Mouse (Mus musculus): ENCODE data around the gene Tmem221. TPM values are rescaled to one million over a fixed set of nuclear protein-coding genes. Genes with fewer than 3 reads are reported as not detected.

The Tmem221 gene
- polyA plus RNA-seq (2014; fragmentation: Illumina TruSeq; extraction: RNeasy Lipid Tissue Mini Kit (QIAGEN cat#74804); ENCODE audit: low read depth, low replicate concordance), result 2.3 TPM

GRCm38 (mm10) chr8:71558071-71558957, at the start of gene Tmem221:
TSS of gene Tmem221 (minus strand) at chr8:71558871.

GRCm38 (mm10) chr8:71597451-71597850, 38.8 kb upstream of the Tmem221 start, which contains the start of gene Fam129c:
TSS of gene Fam129c (plus strand) at chr8:71597648.

GRCm38 (mm10) chr8:71591471-71592373, 33.1 kb upstream of the Tmem221 start, which contains the start of gene Pgls:
TSS of gene Pgls (plus strand) at chr8:71592176.

GRCm38 (mm10) chr8:71568387-71568937, 9.8 kb upstream of the Tmem221 start, which contains the start of gene Slc27a1:
TSS of gene Slc27a1 (plus strand) at chr8:71568882.

GRCm38 (mm10) chr8:71566501-71566900, 7.8 kb upstream of the Tmem221 start, which contains the start of gene Nxnl1:
TSS of gene Nxnl1 (minus strand) at chr8:71566601.

GRCm38 (mm10) chr8:71542632-71543343, 15.9 kb downstream of the Tmem221 start, which contains the start of gene Mvb12a:
TSS of gene Mvb12a (plus strand) at chr8:71542922.

GRCm38 (mm10) chr8:71537028-71537867, 21.4 kb downstream of the Tmem221 start, which contains the start of gene Bst2:
TSS of gene Bst2 (minus strand) at chr8:71537456.

GRCm38 (mm10) chr8:71525226-71526050, 33.2 kb downstream of the Tmem221 start, which contains the start of gene Ccdc194:
TSS of gene Ccdc194 (minus strand) at chr8:71525711.

GRCm38 (mm10) chr8:71511644-71512043, 47.0 kb downstream of the Tmem221 start, which contains the start of gene Plvap:
TSS of gene Plvap (minus strand) at chr8:71511752.

Other genes with a start within 250 kb of the Tmem221 start
- gene Use1, start 192.0 kb downstream of the Tmem221 start, polyA plus RNA-seq (2014; fragmentation: Illumina TruSeq; extraction: RNeasy Lipid Tissue Mini Kit (QIAGEN cat#74804); ENCODE audit: low read depth, low replicate concordance), result 2.1 TPM
- gene Ocel1, start 187.6 kb downstream of the Tmem221 start, polyA plus RNA-seq (2014; fragmentation: Illumina TruSeq; extraction: RNeasy Lipid Tissue Mini Kit (QIAGEN cat#74804); ENCODE audit: low read depth, low replicate concordance), result 2.1 TPM
- gene Nr2f6, start 176.9 kb downstream of the Tmem221 start, polyA plus RNA-seq (2014; fragmentation: Illumina TruSeq; extraction: RNeasy Lipid Tissue Mini Kit (QIAGEN cat#74804); ENCODE audit: low read depth, low replicate concordance), result 2.5 TPM
- 0.89 TPM for gene Ushbp1, start 163.1 kb downstream of the Tmem221 start, polyA plus RNA-seq (2014; fragmentation: Illumina TruSeq; extraction: RNeasy Lipid Tissue Mini Kit (QIAGEN cat#74804); ENCODE audit: low read depth, low replicate concordance)
- 17.8 TPM for gene Babam1, start 162.0 kb downstream of the Tmem221 start, polyA plus RNA-seq (2014; fragmentation: Illumina TruSeq; extraction: RNeasy Lipid Tissue Mini Kit (QIAGEN cat#74804); ENCODE audit: low read depth, low replicate concordance)
- not detected for gene Ankle1, start 152.9 kb downstream of the Tmem221 start, polyA plus RNA-seq (2014; fragmentation: Illumina TruSeq; extraction: RNeasy Lipid Tissue Mini Kit (QIAGEN cat#74804); ENCODE audit: low read depth, low replicate concordance)
- 0.77 TPM for gene Abhd8, start 95.2 kb downstream of the Tmem221 start, polyA plus RNA-seq (2014; fragmentation: Illumina TruSeq; extraction: RNeasy Lipid Tissue Mini Kit (QIAGEN cat#74804); ENCODE audit: low read depth, low replicate concordance)
- 16.9 TPM for gene Mrpl34, start 93.9 kb downstream of the Tmem221 start, polyA plus RNA-seq (2014; fragmentation: Illumina TruSeq; extraction: RNeasy Lipid Tissue Mini Kit (QIAGEN cat#74804); ENCODE audit: low read depth, low replicate concordance)
- gene Dda1, start 89.7 kb downstream of the Tmem221 start, polyA plus RNA-seq (2014; fragmentation: Illumina TruSeq; extraction: RNeasy Lipid Tissue Mini Kit (QIAGEN cat#74804); ENCODE audit: low read depth, low replicate concordance), result 1.3 TPM
- gene Ano8, start 72.9 kb downstream of the Tmem221 start, polyA plus RNA-seq (2014; fragmentation: Illumina TruSeq; extraction: RNeasy Lipid Tissue Mini Kit (QIAGEN cat#74804); ENCODE audit: low read depth, low replicate concordance), result 0.85 TPM
- 1.4 TPM for gene Gtpbp3, start 70.8 kb downstream of the Tmem221 start, polyA plus RNA-seq (2014; fragmentation: Illumina TruSeq; extraction: RNeasy Lipid Tissue Mini Kit (QIAGEN cat#74804); ENCODE audit: low read depth, low replicate concordance)
- 6.2 TPM for gene Plvap, start 47.1 kb downstream of the Tmem221 start, polyA plus RNA-seq (2014; fragmentation: Illumina TruSeq; extraction: RNeasy Lipid Tissue Mini Kit (QIAGEN cat#74804); ENCODE audit: low read depth, low replicate concordance)
- gene Ccdc194, start 33.2 kb downstream of the Tmem221 start, polyA plus RNA-seq (2014; fragmentation: Illumina TruSeq; extraction: RNeasy Lipid Tissue Mini Kit (QIAGEN cat#74804); ENCODE audit: low read depth, low replicate concordance), result not detected
- 2.2 TPM for gene Bst2, start 21.4 kb downstream of the Tmem221 start, polyA plus RNA-seq (2014; fragmentation: Illumina TruSeq; extraction: RNeasy Lipid Tissue Mini Kit (QIAGEN cat#74804); ENCODE audit: low read depth, low replicate concordance)
- gene Mvb12a, start 15.9 kb downstream of the Tmem221 start, polyA plus RNA-seq (2014; fragmentation: Illumina TruSeq; extraction: RNeasy Lipid Tissue Mini Kit (QIAGEN cat#74804); ENCODE audit: low read depth, low replicate concordance), result 1.8 TPM
- 0.20 TPM for gene Nxnl1, start 7.7 kb upstream of the Tmem221 start, polyA plus RNA-seq (2014; fragmentation: Illumina TruSeq; extraction: RNeasy Lipid Tissue Mini Kit (QIAGEN cat#74804); ENCODE audit: low read depth, low replicate concordance)
- 1.6 TPM for gene Slc27a1, start 10.0 kb upstream of the Tmem221 start, polyA plus RNA-seq (2014; fragmentation: Illumina TruSeq; extraction: RNeasy Lipid Tissue Mini Kit (QIAGEN cat#74804); ENCODE audit: low read depth, low replicate concordance)
- 0.20 TPM for gene Pgls, start 33.3 kb upstream of the Tmem221 start, polyA plus RNA-seq (2014; fragmentation: Illumina TruSeq; extraction: RNeasy Lipid Tissue Mini Kit (QIAGEN cat#74804); ENCODE audit: low read depth, low replicate concordance)
- gene Fam129c, start 38.8 kb upstream of the Tmem221 start, polyA plus RNA-seq (2014; fragmentation: Illumina TruSeq; extraction: RNeasy Lipid Tissue Mini Kit (QIAGEN cat#74804); ENCODE audit: low read depth, low replicate concordance), result not detected
- 26.0 TPM for gene Colgalt1, start 52.1 kb upstream of the Tmem221 start, polyA plus RNA-seq (2014; fragmentation: Illumina TruSeq; extraction: RNeasy Lipid Tissue Mini Kit (QIAGEN cat#74804); ENCODE audit: low read depth, low replicate concordance)
- not detected for gene Unc13a, start 112.9 kb upstream of the Tmem221 start, polyA plus RNA-seq (2014; fragmentation: Illumina TruSeq; extraction: RNeasy Lipid Tissue Mini Kit (QIAGEN cat#74804); ENCODE audit: low read depth, low replicate concordance)
- gene Jak3, start 117.4 kb upstream of the Tmem221 start, polyA plus RNA-seq (2014; fragmentation: Illumina TruSeq; extraction: RNeasy Lipid Tissue Mini Kit (QIAGEN cat#74804); ENCODE audit: low read depth, low replicate concordance), result not detected
- gene Insl3, start 130.3 kb upstream of the Tmem221 start, polyA plus RNA-seq (2014; fragmentation: Illumina TruSeq; extraction: RNeasy Lipid Tissue Mini Kit (QIAGEN cat#74804); ENCODE audit: low read depth, low replicate concordance), result not detected
- 2.9 TPM for gene B3gnt3, start 142.9 kb upstream of the Tmem221 start, polyA plus RNA-seq (2014; fragmentation: Illumina TruSeq; extraction: RNeasy Lipid Tissue Mini Kit (QIAGEN cat#74804); ENCODE audit: low read depth, low replicate concordance)
- not detected for gene Fcho1, start 166.8 kb upstream of the Tmem221 start, polyA plus RNA-seq (2014; fragmentation: Illumina TruSeq; extraction: RNeasy Lipid Tissue Mini Kit (QIAGEN cat#74804); ENCODE audit: low read depth, low replicate concordance)